Mouse (Mus musculus): ENCODE results near the gene Zc3hc1. TPM values are rescaled to one million over a fixed set of nuclear protein-coding genes. Genes with fewer than 3 reads are reported as not detected.

Zc3hc1 gene
- 42.9 and 44.5 TPM in 2 replicates for polyA plus RNA-seq (2015; fragmentation: Nextera tagmentation; extraction: Ambion mirVana)

GRCm38 (mm10) chr6:30390714-30391697 lies at the start of gene Zc3hc1:
TSS of gene Zc3hc1 (minus strand) at chr6:30391028.
- H3K27me3 ChIP-seq (replicated peaks) = no peaks in the 10 kb centered on the region
- no peaks in the 10 kb centered on the region for H3K4me1 ChIP-seq (replicated peaks)
- H3K9me3 ChIP-seq = no peaks in the 10 kb centered on the region
- H3K36me3 ChIP-seq = no peaks in the 10 kb centered on the region; the same call in 1 of the 2 replicates
- H3K9ac ChIP-seq = peak within 1 kb of the TSS; percentile 74
- peak within 1 kb of the TSS; percentile 58; the same call in 1 of the 2 replicates for H3K27ac ChIP-seq
- H3K4me3 ChIP-seq (replicated peaks) = peak within 1 kb of the TSS; percentile 78
- peak; percentile 92 for ATAC-seq
- H3K4me2 ChIP-seq (replicated peaks) = peak within 1 kb of the TSS; percentile 47
- 16% methylated on average over 33 of the region's 33 CpGs for WGBS

DNA sequence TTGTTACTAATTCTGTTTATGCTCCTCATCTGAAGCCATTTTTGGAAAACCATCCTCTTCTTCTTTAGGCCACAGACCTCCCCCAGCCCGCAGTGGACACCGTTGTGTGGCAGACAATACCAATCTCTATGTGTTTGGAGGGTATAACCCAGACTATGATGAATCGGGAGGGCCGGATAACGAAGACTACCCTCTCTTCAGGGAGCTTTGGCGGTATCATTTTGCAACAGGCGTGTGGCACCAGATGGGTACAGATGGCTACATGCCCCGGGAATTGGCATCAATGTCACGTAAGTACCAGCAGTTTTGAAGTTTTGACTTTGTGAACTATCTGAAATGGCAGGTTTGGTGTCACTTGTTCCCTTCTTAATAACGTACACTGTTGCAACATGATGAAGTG lies 48.7 kb upstream of the Zc3hc1 start:
- ATAC-seq = no peak
- Histone ChIP-seq H3K9me3 (no peaks in the 10 kb centered on the region), H3K4me3 (replicated peaks) (no peak overlapping the region), H3K4me2 (replicated peaks) (no peak overlapping the region), H3K9ac (no peak overlapping the region), H3K36me3 (peaks cover 8% of the 10 kb centered on the region; the same call in 1 of the 2 replicates), H3K4me1 (replicated peaks) (no peaks in the 10 kb centered on the region), H3K27me3 (replicated peaks) (no peaks in the 10 kb centered on the region), H3K27ac (no peak overlapping the region)
- WGBS = 98% methylated on average over 10 of the region's 10 CpGs

DNA sequence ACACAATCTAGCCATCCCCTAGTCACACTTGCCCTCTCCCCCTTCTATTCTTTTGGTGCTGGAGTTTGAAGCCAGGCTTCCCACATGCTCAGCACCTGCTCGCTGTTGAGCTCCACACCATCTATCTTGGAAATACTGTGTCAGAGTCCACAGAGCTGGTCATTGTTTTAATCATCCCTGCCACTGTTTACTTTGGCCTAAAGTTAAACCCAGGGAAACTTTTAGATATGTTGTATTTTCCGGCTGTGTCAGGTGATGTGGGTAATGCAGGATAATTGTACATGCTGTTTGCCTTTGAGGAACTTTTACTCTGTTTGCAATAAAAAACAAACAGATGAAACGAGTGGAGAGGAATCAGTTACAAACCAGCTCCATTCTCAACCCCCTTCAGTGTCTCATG lies 46.2 kb upstream of the Zc3hc1 start:
- Histone ChIP-seq H3K9me3 (no peaks in the 10 kb centered on the region), H3K4me2 (replicated peaks) (no peak overlapping the region), H3K27me3 (replicated peaks) (no peaks in the 10 kb centered on the region), H3K27ac (peak overlapping the region; percentile 23; the same call in 1 of the 2 replicates), H3K36me3 (peaks cover 4% of the 10 kb centered on the region; the same call in 1 of the 2 replicates), H3K4me1 (replicated peaks) (no peaks in the 10 kb centered on the region), H3K9ac (no peak overlapping the region), H3K4me3 (replicated peaks) (no peak overlapping the region)
- 26% methylated on average over 3 of the region's 3 CpGs for WGBS
- peak; percentile 43; the same call in 1 of the 2 replicates for ATAC-seq

GRCm38 (mm10) chr6:30436476-30436875 lies 45.6 kb upstream of the Zc3hc1 start:
- no peak overlapping the region for H3K27ac ChIP-seq
- H3K27me3 ChIP-seq (replicated peaks) = no peaks in the 10 kb centered on the region
- H3K4me3 ChIP-seq (replicated peaks) = no peak overlapping the region
- H3K4me1 ChIP-seq (replicated peaks) = no peaks in the 10 kb centered on the region
- no peak overlapping the region for H3K4me2 ChIP-seq (replicated peaks)
- H3K36me3 ChIP-seq = no peaks in the 10 kb centered on the region
- WGBS = 89% methylated on average over 3 of the region's 3 CpGs
- H3K9me3 ChIP-seq = no peaks in the 10 kb centered on the region
- no peak for ATAC-seq
- no peak overlapping the region for H3K9ac ChIP-seq

DNA sequence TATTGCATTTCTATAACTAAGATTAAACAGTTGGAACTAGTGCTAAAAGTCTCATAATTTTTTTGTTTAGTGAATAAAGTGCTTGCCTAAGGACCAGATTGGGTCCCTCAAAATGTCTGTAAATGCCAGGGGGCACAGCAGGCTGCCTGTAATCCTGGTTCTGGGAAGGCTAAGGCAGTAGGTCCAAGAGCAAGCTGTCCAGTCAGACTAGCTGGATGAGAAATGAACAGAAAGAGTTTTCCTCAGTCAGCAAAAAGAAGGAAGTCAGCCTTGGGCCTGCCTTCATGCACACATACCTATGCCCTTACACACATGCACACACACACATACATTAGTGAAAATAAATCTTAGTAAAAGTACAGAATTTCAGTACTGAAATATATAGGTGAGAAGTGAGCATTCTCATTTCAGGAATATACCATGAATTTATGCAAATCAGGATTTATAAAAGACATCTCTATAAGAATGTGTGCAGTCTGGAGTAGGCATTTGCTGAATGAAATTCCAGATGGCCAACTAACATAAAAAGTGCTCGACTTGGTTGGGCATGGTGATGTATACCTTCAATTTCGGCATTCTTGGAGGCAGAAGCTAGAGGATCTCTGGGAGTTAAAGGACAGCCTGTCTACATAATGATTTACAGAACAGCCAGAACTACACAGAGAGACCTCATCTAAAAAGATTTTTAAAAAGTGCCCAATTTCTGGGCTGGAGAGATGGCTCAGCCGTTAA lies 41.8 kb upstream of the Zc3hc1 start:
- H3K9ac ChIP-seq = no peak overlapping the region
- H3K4me3 ChIP-seq (replicated peaks) = no peak overlapping the region
- H3K4me1 ChIP-seq (replicated peaks) = no peaks in the 10 kb centered on the region
- H3K4me2 ChIP-seq (replicated peaks) = no peak overlapping the region
- H3K36me3 ChIP-seq = no peaks in the 10 kb centered on the region
- no peaks in the 10 kb centered on the region for H3K9me3 ChIP-seq
- H3K27ac ChIP-seq = no peak overlapping the region
- H3K27me3 ChIP-seq (replicated peaks) = no peaks in the 10 kb centered on the region
- 35% methylated on average over 3 of the region's 3 CpGs for WGBS
- ATAC-seq = no peak; the same call in 1 of the 2 replicates

DNA sequence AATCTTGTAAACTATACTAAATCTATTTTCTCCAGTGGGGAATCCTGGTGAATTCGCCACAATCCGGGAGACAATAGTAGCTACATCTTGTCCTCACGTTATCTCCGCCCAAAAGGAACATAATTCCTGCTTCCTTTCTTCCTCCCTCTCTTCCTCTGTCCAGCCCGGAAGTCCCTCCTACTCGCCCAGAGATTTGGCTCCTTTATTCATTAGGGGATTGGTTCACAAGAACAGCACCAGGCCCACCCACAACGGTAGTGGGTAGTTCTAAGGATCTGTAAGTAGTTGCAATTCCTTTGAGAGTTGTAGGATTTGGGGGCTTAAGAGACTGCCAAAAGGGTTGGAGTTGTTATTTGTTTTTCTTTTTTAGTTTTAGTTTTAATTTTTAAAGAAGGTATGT lies 26.0 kb upstream of the Zc3hc1 start:
- Histone ChIP-seq H3K36me3 (0 out of 2 replicates have a peak, but pooled peaks cover 5% of the 10 kb centered on the region), H3K4me2 (replicated peaks) (no peak overlapping the region), H3K9ac (no peak overlapping the region), H3K27me3 (replicated peaks) (no peaks in the 10 kb centered on the region), H3K4me1 (replicated peaks) (no peaks in the 10 kb centered on the region), H3K9me3 (no peaks in the 10 kb centered on the region), H3K4me3 (replicated peaks) (no peak overlapping the region), H3K27ac (no peak overlapping the region)
- no peak for ATAC-seq
- 93% methylated on average over 7 of the region's 7 CpGs for WGBS

DNA sequence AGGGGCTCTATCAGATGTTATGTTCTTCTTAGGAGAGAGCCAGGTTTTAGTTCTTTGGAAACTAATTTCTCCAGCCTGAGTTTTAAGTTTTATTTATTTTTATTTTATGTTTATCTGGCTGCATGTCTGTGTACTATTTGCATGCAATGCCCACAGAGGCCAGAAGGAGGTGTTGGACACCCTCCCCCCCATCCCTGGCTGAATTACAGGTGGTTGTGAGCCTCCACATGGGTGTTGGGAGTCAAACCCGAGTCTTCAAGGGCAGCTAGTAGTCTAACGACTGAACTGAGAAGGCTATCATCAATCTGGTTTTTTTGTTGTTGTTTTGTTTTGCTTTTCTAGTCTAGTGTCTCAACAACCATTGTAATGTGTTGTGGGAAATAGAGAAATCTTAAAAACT lies 25.3 kb upstream of the Zc3hc1 start:
- Histone ChIP-seq H3K9ac (no peak overlapping the region), H3K4me1 (replicated peaks) (no peaks in the 10 kb centered on the region), H3K27ac (no peak overlapping the region), H3K27me3 (replicated peaks) (no peaks in the 10 kb centered on the region), H3K36me3 (0 out of 2 replicates have a peak, but pooled peaks cover 2% of the 10 kb centered on the region), H3K4me2 (replicated peaks) (no peak overlapping the region), H3K9me3 (no peaks in the 10 kb centered on the region), H3K4me3 (replicated peaks) (no peak overlapping the region)
- ATAC-seq = no peak
- 90% methylated on average over 2 of the region's 2 CpGs for WGBS

GRCm38 (mm10) chr6:30411311-30411710 lies 20.5 kb upstream of the Zc3hc1 start:
- no peak for ATAC-seq
- Histone ChIP-seq H3K9ac (no peak overlapping the region), H3K9me3 (no peaks in the 10 kb centered on the region), H3K27me3 (replicated peaks) (no peaks in the 10 kb centered on the region), H3K27ac (no peak overlapping the region), H3K4me2 (replicated peaks) (no peak overlapping the region), H3K36me3 (no peaks in the 10 kb centered on the region), H3K4me3 (replicated peaks) (no peak overlapping the region), H3K4me1 (replicated peaks) (no peaks in the 10 kb centered on the region)
- WGBS = 67% methylated on average over 4 of the region's 4 CpGs

DNA sequence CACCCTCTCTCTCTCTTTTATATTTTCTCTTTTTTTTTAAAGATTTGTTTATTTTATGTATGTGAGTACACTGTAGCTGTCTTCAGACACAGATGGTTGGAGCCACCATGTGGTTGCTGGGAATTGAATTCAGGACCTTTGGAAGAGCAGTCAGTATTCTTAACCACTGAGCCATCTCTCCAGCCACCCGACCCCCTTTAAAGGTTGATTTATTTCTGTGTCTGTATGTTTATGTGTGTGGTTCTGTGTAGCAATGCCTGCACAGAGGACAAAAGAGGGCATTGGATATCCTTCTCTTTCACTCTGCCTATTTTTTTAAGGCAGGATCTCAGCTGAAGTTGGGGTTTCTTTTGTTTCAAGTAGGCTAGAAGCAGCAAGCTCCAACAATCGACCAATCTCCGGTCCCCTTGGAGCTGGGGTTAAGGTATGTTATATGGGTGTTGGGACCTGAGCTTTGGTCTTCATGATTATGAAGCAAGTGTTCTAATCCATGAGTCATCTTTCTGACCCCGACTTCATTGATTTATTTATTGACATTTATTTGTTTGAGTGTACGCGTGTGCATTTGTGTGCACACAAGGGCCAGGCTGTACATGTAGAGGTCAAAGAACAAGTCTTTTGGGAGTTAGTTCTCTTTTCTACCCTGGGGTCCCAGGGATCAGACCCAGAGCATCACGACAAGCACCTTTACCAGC lies 18.7 kb upstream of the Zc3hc1 start:
- Histone ChIP-seq H3K27ac (no peak overlapping the region), H3K4me3 (replicated peaks) (no peak overlapping the region), H3K36me3 (no peaks in the 10 kb centered on the region), H3K9me3 (no peaks in the 10 kb centered on the region), H3K27me3 (replicated peaks) (no peaks in the 10 kb centered on the region), H3K4me1 (replicated peaks) (0 out of 2 replicates have a peak, but pooled peaks cover 3% of the 10 kb centered on the region), H3K4me2 (replicated peaks) (no peak overlapping the region), H3K9ac (no peak overlapping the region)
- 76% methylated on average over 7 of the region's 7 CpGs for WGBS
- no peak for ATAC-seq

GRCm38 (mm10) chr6:30408276-30408675 lies 17.4 kb upstream of the Zc3hc1 start:
- 87% methylated on average over 4 of the region's 4 CpGs for WGBS
- Histone ChIP-seq H3K4me1 (replicated peaks) (0 out of 2 replicates have a peak, but pooled peaks cover 6% of the 10 kb centered on the region), H3K4me3 (replicated peaks) (no peak overlapping the region), H3K27me3 (replicated peaks) (no peaks in the 10 kb centered on the region), H3K9me3 (no peaks in the 10 kb centered on the region), H3K36me3 (no peaks in the 10 kb centered on the region), H3K27ac (no peak overlapping the region), H3K9ac (no peak overlapping the region), H3K4me2 (replicated peaks) (no peak overlapping the region)
- ATAC-seq = no peak

DNA sequence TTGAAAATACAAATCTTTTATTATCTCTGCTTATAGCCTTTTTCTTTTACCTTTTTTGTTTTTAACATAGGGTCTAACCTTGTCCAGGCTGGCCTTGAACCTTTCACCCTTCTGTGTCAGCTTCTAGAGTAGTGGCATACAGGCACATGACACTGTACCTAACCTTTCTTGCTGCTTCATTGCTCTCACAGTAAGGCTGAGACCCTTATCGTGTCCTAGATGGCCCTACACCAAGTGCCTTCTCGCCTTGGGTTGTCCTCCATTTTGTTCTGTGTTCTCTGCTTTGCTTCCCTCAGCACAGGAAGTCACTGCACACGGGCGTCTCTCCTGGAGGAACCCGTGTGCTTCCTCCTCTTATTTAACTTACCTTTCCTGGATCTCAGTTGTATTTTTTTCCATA lies 13.8 kb upstream of the Zc3hc1 start:
- ATAC-seq = no peak
- Histone ChIP-seq H3K4me2 (replicated peaks) (no peak overlapping the region), H3K9ac (no peak overlapping the region)

More for the DNA sequence above, 13.8 kb upstream of the Zc3hc1 start:
- Histone ChIP-seq H3K4me1 (replicated peaks) (0 out of 2 replicates have a peak, but pooled peaks cover 6% of the 10 kb centered on the region), H3K36me3 (no peaks in the 10 kb centered on the region), H3K27ac (no peak overlapping the region), H3K4me3 (replicated peaks) (no peak overlapping the region), H3K9me3 (no peaks in the 10 kb centered on the region), H3K27me3 (replicated peaks) (no peaks in the 10 kb centered on the region)
- 75% methylated on average over 5 of the region's 5 CpGs for WGBS
